ENCODE assay signal across 31 mouse cellular contexts in genomic region chr2:138247986-138248385, GRCm38 (mm10). TPM values are rescaled to one million over a fixed set of nuclear protein-coding genes. Genes with fewer than 3 reads are reported as not detected.
DNase-seq lines count a peak whose midpoint lies in the region; ATAC-seq and TF ChIP-seq lines count a peak whose summit lies in the region.
"Had no signal": no experiment of that assay in that cellular context is flagged by ENCODE, and none has a peak within 500 bp of the region (broad histone marks: within the 10 kb centered on the region; RNA-seq: fewer than 3 reads in every experiment).

No protein-coding gene starts in this region.

- 0 out of 2 replicates have a peak, but pooled peaks have one; percentile 14 for ATAC-seq in heart, embryonic 15.5 days (replicated peaks; ENCODE audit: insufficient number of reproducible peaks, insufficient read depth, low FRiP score, low read depth)
- peak; percentile 59 for ATAC-seq in lung, embryonic 14.5 days (ENCODE audit: insufficient read depth)
- ATAC-seq in intestine, embryonic 15.5 days: peak; percentile 39
- ATAC-seq in hindbrain, postnatal 0 days: no peak
- ATAC-seq: activated CD4-positive, CD25-positive, alpha-beta regulatory T cell, adult 4 months; midbrain, embryonic 15.5 days had no signal

- peak overlapping the region; percentile 33; the same call in 1 of the 2 replicates for H3K27ac ChIP-seq in heart, embryonic 15.5 days
- no peak overlapping the region for H3K27ac ChIP-seq in lung, embryonic 14.5 days (ENCODE audit: low read depth)
- no peak overlapping the region for H3K27ac ChIP-seq in intestine, embryonic 15.5 days
- no peak overlapping the region for H3K27ac ChIP-seq in hindbrain, postnatal 0 days
- H3K27ac ChIP-seq: embryonic facial prominence, embryonic 10.5 days; embryonic facial prominence, embryonic 15.5 days; forebrain, embryonic 12.5 days; hindbrain, embryonic 13.5 days; limb, embryonic 10.5 days; limb, embryonic 15.5 days; liver, embryonic 13.5 days; midbrain, embryonic 10.5 days; midbrain, embryonic 15.5 days; neural tube, embryonic 15.5 days had no signal

- H3K4me2 ChIP-seq in heart, embryonic 15.5 days: no peak overlapping the region
- H3K4me2 ChIP-seq in lung, embryonic 14.5 days: no peak overlapping the region
- no peak overlapping the region for H3K4me2 ChIP-seq in intestine, embryonic 15.5 days (replicated peaks)
- no peak overlapping the region for H3K4me2 ChIP-seq in hindbrain, postnatal 0 days (ENCODE audit: low read depth, low read length)
- H3K4me2 ChIP-seq: embryonic facial prominence, embryonic 15.5 days; forebrain, embryonic 12.5 days; heart, embryonic 12.5 days; hindbrain, embryonic 13.5 days; limb, embryonic 15.5 days; liver, embryonic 13.5 days; midbrain, embryonic 15.5 days; neural tube, embryonic 15.5 days had no signal

- H3K36me3 ChIP-seq in heart, embryonic 15.5 days: no peaks in the 10 kb centered on the region
- no peaks in the 10 kb centered on the region for H3K36me3 ChIP-seq in lung, embryonic 14.5 days (ENCODE audit: insufficient read depth)
- no peaks in the 10 kb centered on the region for H3K36me3 ChIP-seq in intestine, embryonic 15.5 days
- H3K36me3 ChIP-seq in hindbrain, postnatal 0 days (ENCODE audit: insufficient read depth, low read length): no peaks in the 10 kb centered on the region
- H3K36me3 ChIP-seq: embryonic facial prominence, embryonic 10.5 days; embryonic facial prominence, embryonic 15.5 days; forebrain, embryonic 12.5 days; heart, embryonic 12.5 days; hindbrain, embryonic 13.5 days; limb, embryonic 10.5 days; limb, embryonic 15.5 days; liver, embryonic 13.5 days; midbrain, embryonic 10.5 days; midbrain, embryonic 15.5 days; neural tube, embryonic 15.5 days had no signal

- peaks cover 11% of the 10 kb centered on the region; the same call in 1 of the 2 replicates for H3K4me1 ChIP-seq in heart, embryonic 15.5 days (replicated peaks)
- H3K4me1 ChIP-seq in lung, embryonic 14.5 days (ENCODE audit: insufficient read depth): peaks cover 5% of the 10 kb centered on the region; the same call in 1 of the 2 replicates
- H3K4me1 ChIP-seq in intestine, embryonic 15.5 days (replicated peaks): no peaks in the 10 kb centered on the region
- H3K4me1 ChIP-seq in hindbrain, postnatal 0 days (ENCODE audit: insufficient read depth, low read length): no peaks in the 10 kb centered on the region
- H3K4me1 ChIP-seq: forebrain, embryonic 12.5 days; limb, embryonic 10.5 days; liver, embryonic 13.5 days; midbrain, embryonic 10.5 days; midbrain, embryonic 15.5 days had no signal

- no peaks in the 10 kb centered on the region for H3K27me3 ChIP-seq in heart, embryonic 15.5 days
- no peaks in the 10 kb centered on the region for H3K27me3 ChIP-seq in lung, embryonic 14.5 days (ENCODE audit: insufficient read depth, low read length)
- H3K27me3 ChIP-seq in intestine, embryonic 15.5 days (replicated peaks): no peaks in the 10 kb centered on the region
- H3K27me3 ChIP-seq in hindbrain, postnatal 0 days (ENCODE audit: insufficient read depth, low read length): no peaks in the 10 kb centered on the region
- H3K27me3 ChIP-seq: embryonic facial prominence, embryonic 15.5 days; forebrain, embryonic 12.5 days; heart, embryonic 12.5 days; hindbrain, embryonic 13.5 days; limb, embryonic 15.5 days; liver, embryonic 13.5 days; midbrain, embryonic 15.5 days; neural tube, embryonic 15.5 days had no signal

- no peak for TF ChIP-seq CTCF in lung, embryonic 14.5 days (IDR thresholded peaks at IDR 0.05; ENCODE audit: low read depth)
- no peak for TF ChIP-seq CTCF in hindbrain, postnatal 0 days (IDR thresholded peaks at IDR 0.05; ENCODE audit: low read depth)

- no peak for DNase-seq in heart, adult 18-20 months
- peak; percentile 47 for DNase-seq in lung, embryonic 14.5 days
- no peak for DNase-seq in lung, postnatal 25 days (ENCODE audit: low spot score)
- DNase-seq in 3T3-L1 (ENCODE audit: low read depth, low spot score): peak; percentile 69
- no peak for DNase-seq in hindbrain, postnatal 0 days (ENCODE audit: low spot score)
- DNase-seq in thymus, postnatal 14 days: no peak
- DNase-seq: adrenal gland, adult 2 months; cerebellum, adult 2 months; cerebellum, postnatal 25 days; gastrocnemius, postnatal 14 days; heart, postnatal 4 days; kidney, adult 8-10 months; kidney, postnatal 10 days; layer of hippocampus, adult 9-11 months; liver, embryonic 13.5 days; lung, adult 2 months; spleen, adult 18-20 months had no signal

- no peaks in the 10 kb centered on the region for H3K9me3 ChIP-seq in heart, embryonic 15.5 days (replicated peaks)
- no peaks in the 10 kb centered on the region for H3K9me3 ChIP-seq in lung, embryonic 14.5 days (ENCODE audit: low read depth, low read length)
- H3K9me3 ChIP-seq in intestine, embryonic 15.5 days: no peaks in the 10 kb centered on the region
- no peaks in the 10 kb centered on the region for H3K9me3 ChIP-seq in hindbrain, postnatal 0 days (ENCODE audit: low read length)
- H3K9me3 ChIP-seq: embryonic facial prominence, embryonic 10.5 days; embryonic facial prominence, embryonic 15.5 days; forebrain, embryonic 12.5 days; heart, embryonic 12.5 days; hindbrain, embryonic 13.5 days; limb, embryonic 10.5 days; limb, embryonic 15.5 days; liver, embryonic 13.5 days; midbrain, embryonic 10.5 days; midbrain, embryonic 15.5 days; neural tube, embryonic 15.5 days had no signal

- 23% methylated on average over 2 of the region's 2 CpGs for WGBS in heart, embryonic 15.5 days
- WGBS in lung, embryonic 14.5 days: 26% methylated on average over 2 of the region's 2 CpGs
- 21% methylated on average over 2 of the region's 2 CpGs for WGBS in intestine, embryonic 15.5 days
- WGBS in hindbrain, postnatal 0 days: 57% methylated on average over 2 of the region's 2 CpGs

- no peak overlapping the region for H3K9ac ChIP-seq in heart, embryonic 15.5 days
- no peak overlapping the region for H3K9ac ChIP-seq in lung, embryonic 14.5 days
- no peak overlapping the region for H3K9ac ChIP-seq in intestine, embryonic 15.5 days
- H3K9ac ChIP-seq in hindbrain, postnatal 0 days (replicated peaks; ENCODE audit: low read length): no peak overlapping the region
- H3K9ac ChIP-seq: embryonic facial prominence, embryonic 15.5 days; forebrain, embryonic 12.5 days; heart, embryonic 12.5 days; hindbrain, embryonic 13.5 days; limb, embryonic 15.5 days; liver, embryonic 13.5 days; midbrain, embryonic 15.5 days; neural tube, embryonic 15.5 days had no signal

- no peak overlapping the region for H3K4me3 ChIP-seq in heart, embryonic 15.5 days
- no peak overlapping the region for H3K4me3 ChIP-seq in lung, embryonic 14.5 days (ENCODE audit: low read depth, low read length)
- no peak overlapping the region for H3K4me3 ChIP-seq in intestine, embryonic 15.5 days (replicated peaks)
- no peak overlapping the region for H3K4me3 ChIP-seq in hindbrain, postnatal 0 days (ENCODE audit: low read length)
- H3K4me3 ChIP-seq: embryonic facial prominence, embryonic 10.5 days; embryonic facial prominence, embryonic 15.5 days; forebrain, embryonic 12.5 days; heart, embryonic 12.5 days; hindbrain, embryonic 13.5 days; limb, embryonic 10.5 days; limb, embryonic 15.5 days; liver, embryonic 13.5 days; midbrain, embryonic 10.5 days; midbrain, embryonic 15.5 days; neural tube, embryonic 15.5 days had no signal

RNA-seq across cellular contexts. Expression of gene Btbd3, which starts 8.4 kb away (rescaled TPM):
- 9.9 and 10.9 TPM in 2 replicates for polyA plus RNA-seq in heart, embryonic 15.5 days (2015; fragmentation: Nextera tagmentation; extraction: Ambion mirVana)
- 10 to 100 TPM; 14.6 to 15.9 TPM for total RNA-seq in heart, adult 18-20 months (2021)
- polyA plus RNA-seq in lung, embryonic 14.5 days (2014; fragmentation: Nextera tagmentation; extraction: Ambion mirVana): 47.6 and 47.7 TPM in 2 replicates
- polyA plus RNA-seq in intestine, embryonic 15.5 days (2015; fragmentation: Nextera tagmentation; extraction: Ambion mirVana): 18.2 and 21.6 TPM in 2 replicates
- total RNA-seq in hindbrain, postnatal 0 days (2014; rRNA removed): 59.9 and 63.1 TPM in 2 replicates
- polyA plus RNA-seq in hindbrain, postnatal 0 days (2015; fragmentation: Nextera tagmentation; extraction: Ambion mirVana): 37.4 and 39.4 TPM in 2 replicates
- total RNA-seq: MEL had no signal
- polyA plus RNA-seq: activated CD4-positive, CD25-positive, alpha-beta regulatory T cell, adult 4 months had no signal

Comparison
In these comparisons a context has a peak if more than half of its experiments do, and no peak if none do; other contexts are left out.
1. DNase-seq: peak in lung, embryonic 14.5 days (single experiment) and 3T3-L1 (single experiment); none in heart, adult 18-20 months (0 of 2), lung, postnatal 25 days (single experiment), hindbrain, postnatal 0 days (single experiment) and thymus, postnatal 14 days (single experiment).